Mouse (Mus musculus) heart, embryonic 16.5 days (tissue): ENCODE measurements around the gene Trim14. TPM values are rescaled to one million over a fixed set of nuclear protein-coding genes. Genes with fewer than 3 reads are reported as not detected.

Experiments
- ATAC-seq: fragments of 200-750 bp; cut with Nextera tagmentation; replicated peaks from 2 replicates; pipeline ENCODE4 v1.8.0; 2017; ENCODE audit warnings: moderate number of reproducible peaks; ENCODE audit not compliant: insufficient read depth, low FRiP score; ENCODE audit errors: extremely low read depth
- H3K27ac ChIP-seq: fragments of 300-500 bp; sonication (generic); 2 replicates; pipeline ENCODE4 v1.5.1; 2014; ENCODE audit warnings: mild to moderate bottlenecking, low read length, control low read depth, moderate library complexity
- H3K27me3 ChIP-seq: fragments of 300-500 bp; sonication (generic); 2 replicates; pipeline ENCODE4 v1.6.1; 2014; ENCODE audit warnings: low read length, mixed read lengths; ENCODE audit not compliant: control insufficient read depth, insufficient read depth
- H3K36me3 ChIP-seq: fragments of 300-500 bp; sonication (generic); 2 replicates; pipeline ENCODE4 v1.6.1; 2014; ENCODE audit not compliant: control insufficient read depth, insufficient read depth
- H3K4me1 ChIP-seq: fragments of 300-500 bp; sonication (generic); 2 replicates; pipeline ENCODE4 v1.6.1; 2014; ENCODE audit warnings: low read length, mixed read lengths; ENCODE audit not compliant: control insufficient read depth, insufficient read depth
- H3K4me2 ChIP-seq: fragments of 300-500 bp; sonication (generic); 2 replicates; pipeline ENCODE4 v1.6.1; 2014; ENCODE audit warnings: low read depth, mild to moderate bottlenecking, control low read depth, low read length
- H3K4me3 ChIP-seq: fragments of 300-500 bp; sonication (generic); 2 replicates; pipeline ENCODE4 v1.5.1; 2014; ENCODE audit warnings: mild to moderate bottlenecking, control low read depth, low read length
- H3K9ac ChIP-seq: fragments of 300-500 bp; sonication (generic); 2 replicates; pipeline ENCODE4 v1.6.1; 2014; ENCODE audit warnings: low read length, control low read depth
- H3K9me3 ChIP-seq: fragments of 300-500 bp; sonication (generic); replicated peaks from 2 replicates; pipeline ENCODE4 v1.6.1; 2016; ENCODE audit warnings: low read length; ENCODE audit not compliant: control insufficient read depth
- WGBS: fragments of 180-500 bp; shearing (Covaris S2); extraction: QIAGEN DNeasy Blood & Tissue Kit; methylation state at CpG from one replicate; pipeline ENCODE4 v1.1.7; 2014; 5-methylcytosine and 5-hydroxymethylcytosine counted together
- polyA plus RNA-seq: library from polyadenylated mRNA; unstranded; fragments of >200 nt; fragmentation: Nextera tagmentation; extraction: Ambion mirVana; gene quantifications from 2 replicates; pipeline ENCODE4 v1.2.1, GENCODE M21; 2015

Gene Trim14
- polyA plus RNA-seq, 1 experiment from 2014 or later: 4.7 TPM

DNA sequence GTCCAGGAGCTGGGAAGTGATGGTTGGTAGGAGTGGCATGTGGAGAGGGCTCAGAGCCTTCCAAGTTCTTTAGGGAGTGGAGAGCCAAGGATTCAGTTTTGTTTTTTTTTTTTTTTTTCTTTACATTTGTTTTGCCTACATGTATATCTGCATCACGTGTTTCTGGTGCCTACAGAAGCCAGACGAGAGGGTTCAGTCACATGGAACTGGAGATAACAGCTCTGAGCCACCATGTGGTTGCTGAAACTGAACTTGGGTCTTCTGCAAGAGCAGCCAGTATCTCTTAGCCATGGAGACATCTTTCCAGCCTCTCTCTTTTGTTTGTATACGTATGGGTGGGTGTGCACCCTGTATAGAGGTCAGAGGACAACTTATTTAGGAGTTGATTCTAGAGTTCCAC is 32.1 kb downstream of the Trim14 start:
- Histone ChIP-seq H3K4me3 (no peak overlapping the region), H3K9me3 (no peaks in the 10 kb centered on the region), H3K27me3 (no peaks in the 10 kb centered on the region; the same call in 1 of the 2 replicates), H3K9ac (no peak overlapping the region), H3K27ac (no peak overlapping the region), H3K36me3 (peaks cover 31% of the 10 kb centered on the region), H3K4me2 (no peak overlapping the region), H3K4me1 (no peaks in the 10 kb centered on the region)
- no peak for ATAC-seq
- WGBS: 72% methylated on average over 3 of the region's 3 CpGs

DNA sequence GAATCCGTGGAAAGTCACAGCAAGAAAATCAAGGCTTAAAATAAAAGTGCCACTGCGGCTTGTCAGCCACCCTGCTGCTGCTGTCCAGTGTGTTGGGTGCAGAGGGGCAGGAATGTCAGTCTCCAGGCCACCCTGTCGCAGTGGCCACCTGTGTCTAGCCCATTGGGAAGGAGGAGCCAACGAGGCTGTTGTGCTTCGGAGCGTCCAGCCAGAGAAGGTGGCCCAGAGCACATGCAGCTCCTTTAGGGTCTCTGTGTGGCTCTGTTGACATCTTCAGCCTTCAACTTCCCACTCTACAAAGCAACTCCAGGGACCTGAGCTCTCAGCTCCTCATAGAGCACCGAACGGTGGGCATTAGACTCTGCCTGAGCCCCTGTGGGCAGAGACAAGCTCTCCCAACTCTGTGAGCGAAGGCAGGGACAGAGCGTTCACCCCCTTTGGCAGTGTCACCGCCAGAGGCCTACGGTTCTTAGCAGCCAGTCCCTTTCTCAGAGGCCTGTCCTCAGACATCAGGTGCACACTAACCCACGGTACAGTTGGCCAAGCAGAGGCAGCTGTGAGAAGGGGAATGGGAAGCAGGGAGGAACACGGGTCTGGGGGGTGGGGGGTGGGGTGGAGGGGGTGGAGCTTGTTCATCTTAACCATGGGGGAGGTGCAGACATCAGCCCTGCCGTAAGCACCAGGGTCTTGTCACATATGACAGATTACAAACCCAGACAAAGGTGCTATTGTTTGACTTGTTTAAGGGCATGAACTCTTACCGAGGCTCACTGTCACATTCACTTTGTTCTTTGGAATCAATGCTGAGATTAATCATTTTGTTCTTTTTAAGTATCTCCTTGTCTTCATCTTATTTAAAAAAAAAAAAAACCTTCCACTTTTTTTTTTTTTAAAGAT is 33.1 kb downstream of the Trim14 start:
- Histone ChIP-seq H3K36me3 (peaks cover 31% of the 10 kb centered on the region), H3K4me1 (no peaks in the 10 kb centered on the region), H3K4me3 (no peak overlapping the region), H3K27ac (no peak overlapping the region), H3K9ac (no peak overlapping the region), H3K4me2 (no peak overlapping the region), H3K27me3 (no peaks in the 10 kb centered on the region; the same call in 1 of the 2 replicates), H3K9me3 (no peaks in the 10 kb centered on the region)
- WGBS: 77% methylated on average over 16 of the region's 16 CpGs
- ATAC-seq: no peak

DNA sequence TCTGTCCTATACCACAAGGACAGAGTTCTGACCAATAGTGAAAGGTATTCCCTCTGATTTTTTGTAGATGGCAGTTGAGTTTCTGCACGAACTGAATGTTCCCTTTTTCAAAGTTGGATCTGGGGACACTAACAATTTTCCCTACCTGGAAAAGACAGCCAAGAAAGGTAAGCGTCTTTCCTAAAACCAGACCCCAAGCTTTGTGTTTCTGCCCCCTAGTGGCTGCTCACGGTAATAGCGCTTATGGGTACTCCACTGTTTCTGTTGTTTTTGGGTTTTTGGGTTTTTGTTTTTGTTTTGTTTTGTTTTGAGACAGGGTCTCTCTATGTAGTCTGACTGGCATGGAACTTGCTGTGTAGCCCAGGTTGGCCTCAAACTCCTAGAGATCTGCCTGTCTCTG is 37.0 kb downstream of the Trim14 start:
- no peaks in the 10 kb centered on the region for H3K9me3 ChIP-seq
- no peak overlapping the region for H3K27ac ChIP-seq
- no peaks in the 10 kb centered on the region for H3K27me3 ChIP-seq
- ATAC-seq: no peak
- H3K36me3 ChIP-seq: peaks cover 32% of the 10 kb centered on the region
- H3K4me1 ChIP-seq: no peaks in the 10 kb centered on the region
- H3K9ac ChIP-seq: no peak overlapping the region
- H3K4me2 ChIP-seq: no peak overlapping the region
- WGBS: 13% methylated on average over 4 of the region's 4 CpGs
- no peak overlapping the region for H3K4me3 ChIP-seq

DNA sequence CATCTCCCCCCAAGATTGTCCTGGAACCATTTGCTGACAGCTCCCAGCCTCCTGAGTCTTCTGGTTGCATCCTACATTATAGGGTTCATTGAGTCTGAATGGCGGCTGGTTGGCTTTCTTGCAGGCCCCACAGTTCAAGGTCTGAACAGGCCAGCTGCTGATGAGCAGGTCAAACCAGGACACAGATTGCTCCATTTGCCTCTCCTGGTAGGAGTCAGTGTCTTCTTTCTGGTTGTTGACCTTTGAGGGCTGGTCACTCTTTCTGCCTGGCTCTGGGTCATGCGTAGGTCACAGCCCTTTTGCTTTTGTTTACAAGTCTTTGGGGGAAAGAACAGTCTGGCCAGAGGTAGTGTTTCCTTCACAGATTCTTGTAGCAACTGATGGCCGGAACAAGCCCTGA is 37.4 kb downstream of the Trim14 start:
- Histone ChIP-seq H3K4me1 (no peaks in the 10 kb centered on the region), H3K9ac (no peak overlapping the region), H3K4me3 (no peak overlapping the region), H3K4me2 (no peak overlapping the region), H3K9me3 (no peaks in the 10 kb centered on the region), H3K27me3 (no peaks in the 10 kb centered on the region), H3K27ac (no peak overlapping the region), H3K36me3 (peaks cover 35% of the 10 kb centered on the region)
- WGBS: 73% methylated on average over 3 of the region's 3 CpGs
- no peak for ATAC-seq

DNA sequence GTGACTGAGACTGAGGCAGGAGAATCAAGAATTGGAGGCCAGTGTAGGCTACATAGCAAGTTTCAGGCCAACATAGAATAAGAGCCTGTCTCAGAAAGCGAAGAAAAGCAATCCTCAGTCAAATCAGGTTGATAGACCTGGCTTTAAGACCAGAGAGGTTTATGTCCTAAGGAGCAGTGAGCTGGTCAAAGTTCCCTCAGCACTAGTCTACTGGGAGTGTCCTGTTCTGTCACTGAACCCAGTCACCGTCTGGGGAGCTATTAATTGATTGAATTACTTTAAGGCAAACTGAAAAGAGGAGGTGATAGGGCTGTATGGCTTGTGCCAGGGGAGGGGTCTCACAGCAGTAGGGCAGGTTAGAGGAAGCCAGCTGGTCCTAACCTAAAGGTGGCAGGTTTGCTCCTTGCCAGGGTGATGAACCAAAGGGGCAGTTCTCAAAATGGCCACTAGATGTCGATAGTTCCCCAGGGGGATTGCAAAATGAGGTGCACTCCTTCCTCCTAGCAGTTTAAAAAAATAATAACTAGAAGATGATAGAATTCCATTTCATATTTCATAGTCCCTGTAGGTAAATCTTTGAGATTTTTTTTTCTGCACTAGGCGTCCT is 38.6 kb downstream of the Trim14 start:
- H3K27me3 ChIP-seq: no peaks in the 10 kb centered on the region
- H3K4me3 ChIP-seq: no peak overlapping the region
- H3K4me2 ChIP-seq: no peak overlapping the region
- no peaks in the 10 kb centered on the region for H3K4me1 ChIP-seq
- no peak overlapping the region for H3K27ac ChIP-seq
- H3K36me3 ChIP-seq: peaks cover 36% of the 10 kb centered on the region
- WGBS: 41% methylated on average over 4 of the region's 4 CpGs
- no peaks in the 10 kb centered on the region for H3K9me3 ChIP-seq
- no peak overlapping the region for H3K9ac ChIP-seq
- peak; percentile 37; the same call in 1 of the 2 replicates for ATAC-seq

DNA sequence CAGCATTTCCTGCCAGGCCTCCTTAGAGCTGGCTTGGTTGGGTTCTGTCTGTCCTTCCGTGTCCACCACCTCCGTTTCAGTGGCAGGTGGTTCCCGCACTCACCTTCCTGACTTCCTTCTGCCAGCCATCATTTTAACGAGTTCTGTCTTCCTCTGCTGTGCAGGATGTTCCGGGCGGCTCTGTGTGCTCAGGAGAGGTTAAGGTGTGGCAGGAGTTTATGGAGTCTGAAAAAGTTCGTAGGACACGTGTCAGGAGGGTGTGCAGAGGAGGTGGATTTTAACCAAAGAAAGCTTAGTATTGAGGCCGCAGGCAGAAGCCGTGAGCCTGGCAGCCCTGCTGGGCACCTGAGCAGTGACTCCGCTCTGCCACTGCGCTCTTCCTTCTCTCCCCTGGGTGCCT is 40.4 kb downstream of the Trim14 start:
- 85% methylated on average over 12 of the region's 12 CpGs for WGBS
- H3K27me3 ChIP-seq: no peaks in the 10 kb centered on the region
- no peak overlapping the region for H3K9ac ChIP-seq
- H3K4me2 ChIP-seq: no peak overlapping the region
- H3K36me3 ChIP-seq: peaks cover 26% of the 10 kb centered on the region
- no peaks in the 10 kb centered on the region for H3K9me3 ChIP-seq
- no peaks in the 10 kb centered on the region for H3K4me1 ChIP-seq
- no peak overlapping the region for H3K4me3 ChIP-seq
- H3K27ac ChIP-seq: no peak overlapping the region
- ATAC-seq: no peak

DNA sequence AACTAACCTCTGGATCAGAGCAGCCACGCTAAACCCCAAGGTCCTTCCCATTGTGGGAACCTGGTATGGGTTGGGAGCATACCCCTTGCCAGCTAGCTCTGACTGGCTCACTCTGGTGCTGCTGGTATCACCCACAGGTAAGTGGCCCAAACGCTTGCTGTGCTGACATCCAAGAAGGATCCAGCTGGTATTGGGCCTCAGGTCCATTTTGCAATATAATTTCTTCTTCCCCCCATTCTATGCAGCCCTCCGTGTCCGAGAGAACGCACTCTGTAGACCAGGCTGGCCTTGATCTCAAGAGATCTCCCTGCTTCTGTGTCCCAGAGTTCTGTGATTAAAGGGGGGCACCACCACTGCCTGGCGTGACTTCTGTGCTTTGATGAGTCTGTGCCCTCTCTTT is 42.9 kb downstream of the Trim14 start:
- Histone ChIP-seq H3K9ac (no peak overlapping the region), H3K36me3 (peaks cover 14% of the 10 kb centered on the region), H3K27me3 (no peaks in the 10 kb centered on the region), H3K27ac (no peak overlapping the region), H3K4me1 (peaks cover 4% of the 10 kb centered on the region), H3K4me2 (no peak overlapping the region), H3K4me3 (no peak overlapping the region), H3K9me3 (no peaks in the 10 kb centered on the region)
- no peak for ATAC-seq
- 93% methylated on average over 6 of the region's 6 CpGs for WGBS

DNA sequence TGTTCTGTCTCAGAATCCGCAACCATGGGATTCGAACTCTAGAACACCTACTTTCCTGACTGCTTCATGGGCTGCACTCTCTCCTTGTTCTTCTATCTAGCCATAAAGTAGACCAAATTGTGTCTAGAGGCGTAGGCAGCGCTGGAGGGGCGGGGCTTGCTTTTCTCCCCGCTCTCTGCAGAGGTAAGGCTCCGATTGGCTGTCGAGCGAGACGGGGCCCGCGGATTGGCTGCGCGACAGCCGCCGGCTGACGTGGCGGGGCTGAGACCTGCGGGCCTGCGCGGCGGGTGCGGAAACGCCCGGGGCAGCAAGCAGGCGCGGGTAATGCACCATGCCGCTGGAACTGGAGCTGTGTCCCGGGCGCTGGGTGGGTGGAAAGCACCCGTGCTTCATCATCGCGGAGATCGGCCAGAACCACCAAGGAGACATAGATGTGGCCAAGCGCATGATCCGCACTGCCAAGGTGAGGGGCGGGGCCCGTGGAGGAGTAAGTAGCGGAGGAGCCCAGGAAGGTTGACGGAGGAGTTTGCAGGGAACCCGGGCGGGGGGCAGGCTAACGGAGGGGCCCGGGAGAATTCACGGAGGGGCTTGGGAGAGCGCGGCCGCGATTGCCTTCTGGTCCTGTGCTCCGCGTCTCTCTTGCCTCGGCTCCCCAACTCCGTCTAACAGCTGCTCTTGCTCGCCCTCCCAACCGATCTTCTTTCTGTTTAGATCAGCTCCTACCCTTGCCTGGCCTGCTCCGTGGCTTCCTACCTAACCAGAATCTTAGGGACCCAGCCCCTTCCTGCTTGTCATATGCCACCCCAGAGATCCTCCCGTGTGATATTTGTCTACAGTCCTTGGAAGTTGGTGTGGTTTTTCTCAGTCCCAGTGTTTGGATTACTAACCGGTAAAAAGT is 46.7 kb downstream of the Trim14 start, which contains the start of gene Nans:
Gene Nans (plus strand): TSS at position 221 of the 898 bp plus-strand sequence.
- Histone ChIP-seq H3K4me3 (peak within 1 kb of the TSS; percentile 92), H3K4me2 (peak within 1 kb of the TSS; percentile 84), H3K9ac (peak within 1 kb of the TSS; percentile 88), H3K27ac (peak within 1 kb of the TSS; percentile 63), H3K4me1 (peaks cover 17% of the 10 kb centered on the region), H3K36me3 (peaks cover 14% of the 10 kb centered on the region), H3K9me3 (no peaks in the 10 kb centered on the region), H3K27me3 (no peaks in the 10 kb centered on the region)
- peak; percentile 95 for ATAC-seq
- under 1% methylated on average over 58 of the region's 58 CpGs for WGBS
